Mouse (Mus musculus): ENCODE data around the gene Macrod2. TPM values are rescaled to one million over a fixed set of nuclear protein-coding genes. Genes with fewer than 3 reads are reported as not detected.

The Macrod2 gene
- polyA plus RNA-seq, 1 experiment from 2014 or later = 42.1 TPM

- Histone ChIP-seq H3K27me3 (ENCODE audit: control insufficient read depth, insufficient read depth, low read length) (no peaks in the 10 kb centered on the region), H3K27ac (replicated peaks; ENCODE audit: low read depth, low read length) (no peak overlapping the region), H3K9ac (ENCODE audit: low read length) (no peak overlapping the region), H3K4me1 (ENCODE audit: control insufficient read depth, insufficient read depth, low read length) (no peaks in the 10 kb centered on the region), H3K9me3 (ENCODE audit: control insufficient read depth, low read length) (no peaks in the 10 kb centered on the region), H3K4me2 (ENCODE audit: low read depth, severe bottlenecking) (no peak overlapping the region), H3K36me3 (ENCODE audit: control insufficient read depth, insufficient read depth, low read length) (no peaks in the 10 kb centered on the region), H3K4me3 (ENCODE audit: low read depth, low read length) (no peak overlapping the region)
- no peak for ATAC-seq (ENCODE audit: insufficient number of reproducible peaks, low FRiP score, low TSS enrichment, low read depth)
- DNase-seq (ENCODE audit: low spot score) = no peak
- 93% methylated on average over 2 of the region's 2 CpGs for WGBS
Observed at GRCm38 (mm10) chr2:140615451-140615850, 220.3 kb downstream of the Macrod2 start.

GRCm38 (mm10) chr2:140621730-140622337, 226.7 kb downstream of the Macrod2 start:
- Histone ChIP-seq H3K4me2 (ENCODE audit: low read depth, severe bottlenecking) (no peak overlapping the region), H3K9ac (ENCODE audit: low read length) (no peak overlapping the region), H3K36me3 (ENCODE audit: control insufficient read depth, insufficient read depth, low read length) (no peaks in the 10 kb centered on the region), H3K27ac (replicated peaks; ENCODE audit: low read depth, low read length) (no peak overlapping the region), H3K4me3 (ENCODE audit: low read depth, low read length) (no peak overlapping the region), H3K9me3 (ENCODE audit: control insufficient read depth, low read length) (no peaks in the 10 kb centered on the region), H3K27me3 (ENCODE audit: control insufficient read depth, insufficient read depth, low read length) (no peaks in the 10 kb centered on the region), H3K4me1 (ENCODE audit: control insufficient read depth, insufficient read depth, low read length) (no peaks in the 10 kb centered on the region)
- DNase-seq (ENCODE audit: low spot score) (no peak), ATAC-seq (ENCODE audit: insufficient number of reproducible peaks, low FRiP score, low TSS enrichment, low read depth) (no peak)
- 77% methylated on average over 2 of the region's 2 CpGs for WGBS

GRCm38 (mm10) chr2:140653481-140653880, 258.4 kb downstream of the Macrod2 start:
- ATAC-seq (ENCODE audit: insufficient number of reproducible peaks, low FRiP score, low TSS enrichment, low read depth) (no peak), DNase-seq (ENCODE audit: low spot score) (no peak)
- no peaks in the 10 kb centered on the region for H3K9me3 ChIP-seq (ENCODE audit: control insufficient read depth, low read length)
- no peak overlapping the region for H3K9ac ChIP-seq (ENCODE audit: low read length)
- H3K4me2 ChIP-seq (ENCODE audit: low read depth, severe bottlenecking) = no peak overlapping the region
- H3K27me3 ChIP-seq (ENCODE audit: control insufficient read depth, insufficient read depth, low read length) = no peaks in the 10 kb centered on the region
- H3K4me1 ChIP-seq (ENCODE audit: control insufficient read depth, insufficient read depth, low read length) = 0 out of 2 replicates have a peak, but pooled peaks cover 3% of the 10 kb centered on the region
- no peaks in the 10 kb centered on the region for H3K36me3 ChIP-seq (ENCODE audit: control insufficient read depth, insufficient read depth, low read length)
- H3K27ac ChIP-seq (replicated peaks; ENCODE audit: low read depth, low read length) = no peak overlapping the region
- no peak overlapping the region for H3K4me3 ChIP-seq (ENCODE audit: low read depth, low read length)

- no peak for ATAC-seq (ENCODE audit: insufficient number of reproducible peaks, low FRiP score, low TSS enrichment, low read depth)
- H3K36me3 ChIP-seq (ENCODE audit: control insufficient read depth, insufficient read depth, low read length) = no peaks in the 10 kb centered on the region
- no peak overlapping the region for H3K4me3 ChIP-seq (ENCODE audit: low read depth, low read length)
- DNase-seq (ENCODE audit: low spot score) = no peak
- no peak overlapping the region for H3K4me2 ChIP-seq (ENCODE audit: low read depth, severe bottlenecking)
- H3K4me1 ChIP-seq (ENCODE audit: control insufficient read depth, insufficient read depth, low read length) = 0 out of 2 replicates have a peak, but pooled peaks cover 3% of the 10 kb centered on the region
- WGBS = 73% methylated on average over 2 of the region's 2 CpGs
- H3K27me3 ChIP-seq (ENCODE audit: control insufficient read depth, insufficient read depth, low read length) = no peaks in the 10 kb centered on the region
- no peaks in the 10 kb centered on the region for H3K9me3 ChIP-seq (ENCODE audit: control insufficient read depth, low read length)
- H3K9ac ChIP-seq (ENCODE audit: low read length) = no peak overlapping the region
- H3K27ac ChIP-seq (replicated peaks; ENCODE audit: low read depth, low read length) = no peak overlapping the region
Observed at GRCm38 (mm10) chr2:140653978-140654377, 258.9 kb downstream of the Macrod2 start.

- no peak overlapping the region for H3K4me3 ChIP-seq (ENCODE audit: low read depth, low read length)
- H3K27me3 ChIP-seq (ENCODE audit: control insufficient read depth, insufficient read depth, low read length) = no peaks in the 10 kb centered on the region
- DNase-seq (ENCODE audit: low spot score) (no peak), ATAC-seq (ENCODE audit: insufficient number of reproducible peaks, low FRiP score, low TSS enrichment, low read depth) (no peak)
- H3K4me1 ChIP-seq (ENCODE audit: control insufficient read depth, insufficient read depth, low read length) = peaks cover 13% of the 10 kb centered on the region
- H3K27ac ChIP-seq (replicated peaks; ENCODE audit: low read depth, low read length) = no peak overlapping the region
- no peak overlapping the region for H3K4me2 ChIP-seq (ENCODE audit: low read depth, severe bottlenecking)
- peaks cover 9% of the 10 kb centered on the region; the same call in 1 of the 2 replicates for H3K36me3 ChIP-seq (ENCODE audit: control insufficient read depth, insufficient read depth, low read length)
- no peaks in the 10 kb centered on the region for H3K9me3 ChIP-seq (ENCODE audit: control insufficient read depth, low read length)
- no peak overlapping the region for H3K9ac ChIP-seq (ENCODE audit: low read length)
- 79% methylated on average over 5 of the region's 5 CpGs for WGBS
Observed at GRCm38 (mm10) chr2:140662673-140663072, 267.6 kb downstream of the Macrod2 start.

GRCm38 (mm10) chr2:140664381-140664780, 269.3 kb downstream of the Macrod2 start:
- WGBS = 85% methylated on average over 4 of the region's 4 CpGs
- Histone ChIP-seq H3K27ac (replicated peaks; ENCODE audit: low read depth, low read length) (no peak overlapping the region), H3K4me3 (ENCODE audit: low read depth, low read length) (no peak overlapping the region), H3K9ac (ENCODE audit: low read length) (no peak overlapping the region), H3K9me3 (ENCODE audit: control insufficient read depth, low read length) (no peaks in the 10 kb centered on the region), H3K4me1 (ENCODE audit: control insufficient read depth, insufficient read depth, low read length) (peaks cover 13% of the 10 kb centered on the region), H3K27me3 (ENCODE audit: control insufficient read depth, insufficient read depth, low read length) (no peaks in the 10 kb centered on the region), H3K36me3 (ENCODE audit: control insufficient read depth, insufficient read depth, low read length) (peaks cover 9% of the 10 kb centered on the region; the same call in 1 of the 2 replicates), H3K4me2 (ENCODE audit: low read depth, severe bottlenecking) (no peak overlapping the region)
- no peak for DNase-seq (ENCODE audit: low spot score)
- no peak for ATAC-seq (ENCODE audit: insufficient number of reproducible peaks, low FRiP score, low TSS enrichment, low read depth)

- Histone ChIP-seq H3K9ac (ENCODE audit: low read length) (peak overlapping the region; percentile 47; the same call in 1 of the 2 replicates), H3K27ac (replicated peaks; ENCODE audit: low read depth, low read length) (peak overlapping the region; percentile 73), H3K36me3 (ENCODE audit: control insufficient read depth, insufficient read depth, low read length) (no peaks in the 10 kb centered on the region), H3K4me3 (ENCODE audit: low read depth, low read length) (0 out of 2 replicates have a peak overlapping the region, but pooled peaks have one; percentile 25), H3K4me1 (ENCODE audit: control insufficient read depth, insufficient read depth, low read length) (peaks cover 13% of the 10 kb centered on the region), H3K27me3 (ENCODE audit: control insufficient read depth, insufficient read depth, low read length) (no peaks in the 10 kb centered on the region), H3K4me2 (ENCODE audit: low read depth, severe bottlenecking) (peak overlapping the region; percentile 43), H3K9me3 (ENCODE audit: control insufficient read depth, low read length) (no peaks in the 10 kb centered on the region)
- 16% methylated on average over 7 of the region's 7 CpGs for WGBS
- DNase-seq (ENCODE audit: low spot score) = peak; percentile 41
- no peak for ATAC-seq (ENCODE audit: insufficient number of reproducible peaks, low FRiP score, low TSS enrichment, low read depth)
Observed at GRCm38 (mm10) chr2:140666846-140667245, 271.7 kb downstream of the Macrod2 start.

- Histone ChIP-seq H3K4me1 (ENCODE audit: control insufficient read depth, insufficient read depth, low read length) (peaks cover 13% of the 10 kb centered on the region), H3K36me3 (ENCODE audit: control insufficient read depth, insufficient read depth, low read length) (no peaks in the 10 kb centered on the region), H3K27me3 (ENCODE audit: control insufficient read depth, insufficient read depth, low read length) (no peaks in the 10 kb centered on the region), H3K4me2 (ENCODE audit: low read depth, severe bottlenecking) (peak overlapping the region; percentile 43), H3K4me3 (ENCODE audit: low read depth, low read length) (peak overlapping the region; percentile 25), H3K9me3 (ENCODE audit: control insufficient read depth, low read length) (no peaks in the 10 kb centered on the region), H3K27ac (replicated peaks; ENCODE audit: low read depth, low read length) (peak overlapping the region; percentile 73), H3K9ac (ENCODE audit: low read length) (peak overlapping the region; percentile 43; the same call in 1 of the 2 replicates)
- peak; percentile 48 for DNase-seq (ENCODE audit: low spot score)
- ATAC-seq (ENCODE audit: insufficient number of reproducible peaks, low FRiP score, low TSS enrichment, low read depth) = no peak
- 44% methylated on average over 13 of the region's 13 CpGs for WGBS
Observed at GRCm38 (mm10) chr2:140667261-140668047, 272.3 kb downstream of the Macrod2 start.
